Mouse (Mus musculus): ENCODE measurements around the gene Hspb2.

DNA sequence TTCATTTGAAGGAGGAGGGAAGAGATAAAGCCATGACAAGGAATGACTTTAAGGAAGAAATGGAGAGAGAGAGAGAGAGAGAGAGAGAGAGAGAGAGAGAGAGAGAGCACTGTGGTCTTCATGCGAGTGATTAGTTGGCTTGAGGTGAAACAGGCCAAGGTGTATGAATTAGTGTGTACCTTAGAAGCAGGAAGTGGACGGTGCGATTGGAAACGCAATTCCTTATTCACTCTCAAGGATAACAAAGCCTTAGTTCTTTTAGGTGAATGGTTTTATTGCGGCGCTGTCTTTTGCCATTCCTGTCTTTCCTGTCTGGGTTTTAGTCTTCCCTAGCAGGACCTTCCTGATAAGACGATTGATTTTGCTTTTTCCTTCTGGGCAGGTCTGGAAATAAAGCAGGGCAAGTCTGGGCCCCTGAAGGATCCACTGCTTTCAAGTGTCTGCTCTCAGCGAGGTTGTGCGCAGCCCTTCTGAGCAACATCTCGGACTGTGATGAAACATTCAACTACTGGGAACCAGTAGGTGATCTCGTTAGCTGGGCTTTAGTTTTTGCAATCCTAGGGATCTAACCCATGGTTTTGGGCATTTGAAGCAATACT, 24.1 kb upstream of the Hspb2 start:
- TF ChIP-seq POLR2A (IDR thresholded peaks at IDR 0.05; ENCODE audit: low read depth, low read length), result no peak
- TF ChIP-seq CTCF (IDR thresholded peaks at IDR 0.05; ENCODE audit: extremely low read depth, insufficient read length, insufficient replicate concordance, low read depth, low read length), result no peak
